Mouse (Mus musculus) splenic B cell, adult 2 months (primary cell): ENCODE data around the gene Gm7030.
"Not testable (repeated sequence)": the region's sequence is repeated elsewhere in the genome, so short reads cannot be mapped to it uniquely, and the experiment has no call there.

Experiments used
- DNase-seq: peaks from one replicate; pipeline ENCODE4 v3.0.0-alpha.2; 2011; ENCODE audit warnings: low read depth, low spot score
- H3K27me3 ChIP-seq: 2 replicates; pipeline ENCODE4 v1.6.1; 2012; ENCODE audit warnings: mild to moderate bottlenecking, low read length, moderate library complexity, mixed read lengths; ENCODE audit not compliant: control insufficient read depth, poor library complexity, insufficient read depth, severe bottlenecking
- H3K36me3 ChIP-seq: 2 replicates; pipeline ENCODE4 v1.6.1; 2012; ENCODE audit warnings: mild to moderate bottlenecking, low read length, moderate library complexity, mixed read lengths; ENCODE audit not compliant: control insufficient read depth, poor library complexity, insufficient read depth, severe bottlenecking

Gene Gm7030

GRCm38 (mm10) chr17:36111510-36111868 is 17.7 kb downstream of the Gm7030 start:
- H3K27me3 ChIP-seq, H3K36me3 ChIP-seq: not testable (repeated sequence)
- DNase-seq: peak; percentile 78

- DNase-seq: peak; percentile 40
Measured at GRCm38 (mm10) chr17:36110641-36111509, 18.4 kb downstream of the Gm7030 start.

GRCm38 (mm10) chr17:36110129-36110528 is 19.1 kb downstream of the Gm7030 start:
- not testable (repeated sequence) for DNase-seq, H3K27me3 ChIP-seq, H3K36me3 ChIP-seq

More at GRCm38 (mm10) chr17:36110641-36111509, 18.4 kb downstream of the Gm7030 start:
- not testable (repeated sequence) for H3K27me3 ChIP-seq, H3K36me3 ChIP-seq

GRCm38 (mm10) chr17:36102091-36102490 is 27.1 kb downstream of the Gm7030 start:
- DNase-seq: not testable (repeated sequence)

GRCm38 (mm10) chr17:36099603-36100002 is 29.6 kb downstream of the Gm7030 start:
- H3K36me3 ChIP-seq, H3K27me3 ChIP-seq, DNase-seq: not testable (repeated sequence)

More at GRCm38 (mm10) chr17:36102091-36102490, 27.1 kb downstream of the Gm7030 start:
- not testable (repeated sequence) for H3K27me3 ChIP-seq, H3K36me3 ChIP-seq

GRCm38 (mm10) chr17:36093936-36094335 is 35.3 kb downstream of the Gm7030 start:
- no peak for DNase-seq
- Histone ChIP-seq H3K27me3 (no peaks in the 10 kb centered on the region), H3K36me3 (no peaks in the 10 kb centered on the region)

GRCm38 (mm10) chr17:36092520-36092919 is 36.7 kb downstream of the Gm7030 start:
- H3K36me3 ChIP-seq, H3K27me3 ChIP-seq, DNase-seq: not testable (repeated sequence)

GRCm38 (mm10) chr17:36091933-36092332 is 37.3 kb downstream of the Gm7030 start:
- H3K36me3 ChIP-seq, H3K27me3 ChIP-seq, DNase-seq: not testable (repeated sequence)

GRCm38 (mm10) chr17:36085976-36086375 is 43.2 kb downstream of the Gm7030 start:
- DNase-seq, H3K36me3 ChIP-seq, H3K27me3 ChIP-seq: not testable (repeated sequence)

- peaks cover 3% of the 10 kb centered on the region; the same call in 1 of the 2 replicates for H3K27me3 ChIP-seq
- peak; percentile 22 for DNase-seq
- no peaks in the 10 kb centered on the region for H3K36me3 ChIP-seq
Measured at GRCm38 (mm10) chr17:36083870-36084451, 45.3 kb downstream of the Gm7030 start.

- peaks cover 3% of the 10 kb centered on the region; the same call in 1 of the 2 replicates for H3K27me3 ChIP-seq
- no peaks in the 10 kb centered on the region for H3K36me3 ChIP-seq
- DNase-seq: peak; percentile 55
Measured at GRCm38 (mm10) chr17:36083266-36083869, 45.9 kb downstream of the Gm7030 start.

GRCm38 (mm10) chr17:36082519-36083232 is 46.5 kb downstream of the Gm7030 start:
- DNase-seq, H3K27me3 ChIP-seq, H3K36me3 ChIP-seq: not testable (repeated sequence)

GRCm38 (mm10) chr17:36081901-36082300 is 47.3 kb downstream of the Gm7030 start:
- not testable (repeated sequence) for DNase-seq, H3K36me3 ChIP-seq, H3K27me3 ChIP-seq

GRCm38 (mm10) chr17:36060829-36061228 is 68.4 kb downstream of the Gm7030 start:
- DNase-seq: peak; percentile 93
- H3K27me3 ChIP-seq: no peaks in the 10 kb centered on the region
- H3K36me3 ChIP-seq: no peaks in the 10 kb centered on the region
